Mouse (Mus musculus) kidney, adult 2 months (tissue): Measurements from ENCODE around the gene Igsf21.

Experiments used
- CTCF ChIP-seq: fragments of 200-500 bp; conservative IDR thresholded peaks from 2 replicates; pipeline ENCODE4 v1.5.1; 2011; ENCODE audit warnings: low read depth, mild to moderate bottlenecking, control low read depth, low read length, moderate library complexity, mixed read lengths; ENCODE audit not compliant: insufficient read depth, insufficient read length
- POLR2A ChIP-seq: fragments of 200-500 bp; IDR thresholded peaks from one replicate; pipeline ENCODE4 v1.6.1; 2011; ENCODE audit warnings: low read depth, low read length, control low read depth

GRCm38 (mm10) chr4:140179576-140179975 lies 67.0 kb downstream of the Igsf21 start:
- TF ChIP-seq POLR2A (no peak), CTCF (peak; percentile 42)
